Mouse (Mus musculus) gastrocnemius, postnatal 4 days (tissue): ENCODE measurements around the gene Ints11. TPM values are rescaled to one million over a fixed set of nuclear protein-coding genes. Genes with fewer than 3 reads are reported as not detected.

ENCODE experiments used
- DNase-seq, 2 experiments: peaks; one replicate each; pipeline ENCODE4 v3.0.0; 2021 to 2022; ENCODE audit warnings: low spot score in 2 of 2, mixed read lengths in 2 of 2
- total RNA-seq, 2 experiments: library from RNA; stranded (reverse); gene quantifications; 2 replicates each; pipeline ENCODE4 v1.2.3; 2021

Ints11 gene
- total RNA-seq, 2 experiments from 2014 or later = 22.0 to 25.2 TPM

GRCm38 (mm10) chr4:155891551-155892001 is 22.2 kb downstream of the Ints11 start, which contains the start of the genes Pusl1 and Acap3:
TSS of gene Pusl1 (minus strand) at chr4:155891781.
TSS of gene Acap3 (plus strand) at chr4:155891822.
- peak; percentile 94 to 98 for DNase-seq

- DNase-seq = peak; percentile 77 to 89
Measured at GRCm38 (mm10) chr4:155892017-155892416, 22.7 kb downstream of the Ints11 start.

DNA sequence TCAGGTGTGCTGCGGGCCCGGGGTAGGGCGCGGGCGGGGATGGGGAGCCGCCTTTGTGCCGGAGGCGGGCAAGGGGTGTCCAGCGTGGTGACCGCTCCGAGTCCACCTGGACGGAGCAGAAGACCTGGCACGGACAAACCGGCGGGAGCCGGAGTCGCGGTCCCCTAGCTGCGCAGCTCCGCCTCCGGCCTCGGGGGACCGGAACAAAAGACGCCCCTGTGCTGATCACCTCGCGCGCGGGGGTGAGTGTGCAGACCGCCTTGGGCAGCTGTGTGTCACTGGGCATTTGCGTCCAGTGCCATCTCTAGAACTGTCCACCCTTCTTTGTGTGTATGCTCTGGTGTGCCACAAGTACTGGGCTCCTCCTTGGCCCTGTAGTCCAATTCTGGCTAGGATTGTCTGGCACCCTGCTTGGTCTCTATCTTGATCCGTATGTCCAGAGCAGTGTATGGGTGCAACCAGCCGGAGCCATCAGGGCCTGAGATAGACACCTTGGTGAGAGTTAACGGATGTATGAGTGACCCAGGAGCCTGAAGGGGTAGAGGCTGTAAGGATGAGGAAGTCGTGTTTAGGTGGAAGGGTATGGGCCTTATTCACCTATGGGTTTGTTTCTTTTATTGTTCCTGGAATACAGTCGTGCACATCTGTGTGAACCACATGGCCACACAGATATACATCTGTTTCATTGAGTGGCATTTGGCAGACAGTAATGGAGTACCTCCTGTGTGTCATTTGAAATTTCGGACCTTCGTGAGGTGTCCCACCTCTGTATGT is 23.3 kb downstream of the Ints11 start:
- peak; percentile 37 to 53 for DNase-seq

- peak; percentile 6 to 12 for DNase-seq
Measured at GRCm38 (mm10) chr4:155893212-155893690, 23.9 kb downstream of the Ints11 start.

GRCm38 (mm10) chr4:155894311-155894881 is 25.1 kb downstream of the Ints11 start:
- DNase-seq = peak; percentile 52 to 80

- peak in 1 of 2 experiments; percentile 70 for DNase-seq
Measured at GRCm38 (mm10) chr4:155895216-155895615, 25.9 kb downstream of the Ints11 start.

DNA sequence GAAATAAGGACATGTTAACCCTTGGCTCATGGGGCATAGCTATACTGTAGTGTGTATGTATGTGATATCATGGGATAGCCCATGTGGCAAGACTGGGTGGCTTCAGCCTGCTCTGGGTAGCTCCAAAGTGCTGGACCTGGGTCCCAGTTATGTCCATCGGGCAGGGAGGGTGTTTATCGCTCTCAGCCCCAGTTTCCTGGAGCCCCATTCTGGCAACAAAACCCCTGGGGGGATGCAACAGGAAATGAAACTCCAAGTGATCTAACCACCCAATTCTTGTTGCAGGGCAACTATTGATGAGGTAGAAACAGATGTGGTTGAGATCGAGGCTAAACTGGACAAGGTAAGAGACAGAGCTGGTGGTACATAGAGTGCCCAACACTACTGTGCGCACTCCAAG is 26.5 kb downstream of the Ints11 start:
- DNase-seq = peak in 1 of 2 experiments; percentile 9

GRCm38 (mm10) chr4:155896461-155896860 is 27.1 kb downstream of the Ints11 start:
- DNase-seq = peak in 1 of 2 experiments; percentile 6

- peak in 1 of 2 experiments; percentile 2 for DNase-seq
Measured at GRCm38 (mm10) chr4:155898318-155898717, 29.0 kb downstream of the Ints11 start.

- DNase-seq = peak in 1 of 2 experiments; percentile 14
Measured at GRCm38 (mm10) chr4:155899355-155899754, 30.0 kb downstream of the Ints11 start.

DNA sequence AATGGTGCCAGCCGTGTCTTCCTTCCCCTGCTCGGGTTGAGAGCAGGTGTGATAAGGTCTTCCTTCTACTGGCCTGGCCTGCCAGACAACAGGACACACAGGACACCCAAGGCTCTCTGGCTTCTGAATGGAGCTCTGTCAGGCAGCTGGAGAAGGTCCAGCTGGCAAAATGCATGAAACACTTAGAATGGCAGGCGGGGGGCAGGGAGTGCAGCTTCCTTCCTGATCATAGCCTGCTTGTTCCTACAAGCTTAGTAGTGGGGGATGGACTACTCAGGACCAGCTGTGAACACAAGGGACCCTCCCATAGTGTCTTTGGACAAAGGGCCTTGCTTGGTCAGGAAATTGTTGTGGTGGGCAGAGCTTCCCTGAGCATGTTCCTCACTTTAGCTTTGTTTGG is 31.9 kb downstream of the Ints11 start:
- peak in 1 of 2 experiments; percentile 13 for DNase-seq

DNA sequence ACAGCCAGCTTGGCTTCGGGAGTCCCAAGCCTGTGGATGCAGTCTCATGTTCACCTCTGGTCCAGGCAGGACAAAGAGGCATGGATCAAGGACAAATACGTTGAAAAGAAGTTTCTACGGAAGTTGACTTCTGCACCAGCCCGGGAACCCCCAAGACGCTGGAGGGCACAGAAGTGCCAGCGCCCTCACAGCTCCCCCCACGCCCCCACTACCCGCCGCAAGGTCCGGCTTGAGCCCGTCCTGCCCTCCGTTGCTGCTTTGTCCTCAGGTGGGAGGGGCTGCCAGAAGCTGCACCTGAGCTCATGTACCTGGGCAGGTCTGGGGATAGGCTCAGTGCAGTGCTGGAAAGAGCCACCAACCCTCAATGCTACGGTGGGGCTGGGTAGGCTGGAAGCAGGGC is 33.9 kb downstream of the Ints11 start:
- peak in 1 of 2 experiments; percentile 14 for DNase-seq

GRCm38 (mm10) chr4:155904318-155905102 is 35.2 kb downstream of the Ints11 start:
- peak; percentile 16 to 43 for DNase-seq

DNA sequence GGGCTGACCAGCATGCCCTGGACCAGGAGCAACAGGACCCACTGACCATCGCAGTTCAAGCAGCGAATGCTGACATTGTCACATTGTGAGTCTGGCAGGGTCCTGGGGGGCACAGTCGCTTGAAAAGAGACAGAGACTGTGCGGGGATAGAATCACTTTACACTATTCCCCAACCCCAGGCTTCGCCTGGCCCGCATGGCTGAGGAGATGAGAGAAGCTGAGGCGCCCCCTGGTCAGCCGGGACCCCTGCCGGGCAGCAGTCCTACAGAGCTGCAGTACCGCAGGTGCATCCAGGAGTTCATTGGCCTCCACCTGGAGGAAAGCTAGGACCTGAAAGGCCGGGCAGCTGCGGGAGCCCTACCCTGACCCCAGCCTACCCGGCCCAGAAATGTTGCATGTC is 36.3 kb downstream of the Ints11 start:
- peak; percentile 7 to 15 for DNase-seq

DNA sequence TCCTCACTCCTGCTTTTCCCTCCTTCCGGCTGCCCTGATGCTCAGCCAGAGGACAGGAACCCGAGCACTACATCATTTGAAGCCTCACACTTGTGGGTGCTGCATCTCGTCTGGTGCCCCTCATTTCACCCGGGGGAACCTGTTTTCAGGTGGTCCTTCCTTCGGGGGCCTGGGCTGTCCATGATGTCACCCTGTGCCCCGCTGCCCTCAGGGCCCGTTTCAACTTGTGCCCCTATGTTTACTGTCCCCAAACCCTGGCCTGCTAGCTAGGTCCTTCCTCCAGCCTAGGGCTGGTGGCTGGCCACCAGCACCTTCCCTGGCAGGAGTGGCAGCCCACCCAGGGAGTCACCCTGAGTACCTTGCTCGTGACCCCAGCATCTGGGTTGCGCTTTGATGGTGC is 36.8 kb downstream of the Ints11 start:
- DNase-seq = peak in 1 of 2 experiments; percentile 13

- peak in 1 of 2 experiments; percentile 5 for DNase-seq
Measured at GRCm38 (mm10) chr4:155907003-155907402, 37.7 kb downstream of the Ints11 start.

GRCm38 (mm10) chr4:155908281-155908680 is 38.9 kb downstream of the Ints11 start:
- peak; percentile 5 to 12 for DNase-seq

- DNase-seq = no peak
Measured at GRCm38 (mm10) chr4:155908751-155909150, 39.4 kb downstream of the Ints11 start.

GRCm38 (mm10) chr4:155932031-155932430 is 62.7 kb downstream of the Ints11 start:
- no peak for DNase-seq
